Mouse (Mus musculus) heart, embryonic 14.5 days (tissue): ENCODE measurements at regions not wholly inside any gene's neighbourhood (a gene's known extent, or its start where the extent isn't known, plus 50 kb on each side); places are given as distances from the start of the nearest gene placed in this dataset.

Experiments
- ATAC-seq: fragments of 200-750 bp; cut with Nextera tagmentation; 2 replicates; pipeline ENCODE4 v1.8.0; 2017; ENCODE audit warnings: low read depth, moderate TSS enrichment; ENCODE audit not compliant: insufficient number of reproducible peaks, insufficient read depth, low FRiP score
- H3K27ac ChIP-seq, 2 experiments: fragments of 200-500 bp in 1 of 2; fragments of 300-500 bp in 1 of 2; sonication (generic) in 1 of 2; replicated peaks in 1 of 2; 2 replicates each; pipeline ENCODE4 v1.5.1; 2012 to 2014; ENCODE audit warnings: low read depth in 2 of 2, low read length in 2 of 2, control low read depth in 1 of 2, mild to moderate bottlenecking in 1 of 2, mixed read lengths in 1 of 2; ENCODE audit not compliant: control insufficient read depth in 1 of 2, insufficient read depth in 1 of 2
- H3K27me3 ChIP-seq: fragments of 300-500 bp; sonication (generic); 2 replicates; pipeline ENCODE4 v1.6.1; 2014; ENCODE audit warnings: mild to moderate bottlenecking, low read length, control low read depth; ENCODE audit not compliant: control insufficient read depth, insufficient read depth
- H3K36me3 ChIP-seq: fragments of 300-500 bp; sonication (generic); 2 replicates; pipeline ENCODE4 v1.6.1; 2014; ENCODE audit warnings: mild to moderate bottlenecking, control low read depth, low read length, mixed read lengths; ENCODE audit not compliant: control insufficient read depth, insufficient read depth
- H3K4me1 ChIP-seq, 2 experiments: fragments of 200-500 bp in 1 of 2; fragments of 300-500 bp in 1 of 2; sonication (generic) in 1 of 2; 2 replicates each; pipeline ENCODE4 v1.6.1; 2012 to 2014; ENCODE audit warnings: low read length in 2 of 2, control low read depth in 1 of 2, mixed read lengths in 1 of 2; ENCODE audit not compliant: control insufficient read depth in 2 of 2, insufficient read depth in 2 of 2
- H3K4me2 ChIP-seq: fragments of 300-500 bp; sonication (generic); 2 replicates; pipeline ENCODE4 v1.6.1; 2014; ENCODE audit warnings: mild to moderate bottlenecking, low read length
- H3K4me3 ChIP-seq, 2 experiments: fragments of 200-500 bp in 1 of 2; fragments of 300-500 bp in 1 of 2; sonication (generic) in 1 of 2; 2 replicates each; pipeline ENCODE4 v1.5.1; 2012 to 2014; ENCODE audit warnings: low read length in 2 of 2, mild to moderate bottlenecking in 2 of 2, control low read depth in 1 of 2, low read depth in 1 of 2, moderate library complexity in 1 of 2; ENCODE audit not compliant: control insufficient read depth in 1 of 2, insufficient read depth in 1 of 2
- H3K9ac ChIP-seq: fragments of 300-500 bp; sonication (generic); 2 replicates; pipeline ENCODE4 v1.6.1; 2014; ENCODE audit warnings: mild to moderate bottlenecking, low read length
- H3K9me3 ChIP-seq: fragments of 300-500 bp; sonication (generic); 2 replicates; pipeline ENCODE4 v1.6.1; 2016; ENCODE audit warnings: low read length, control low read depth; ENCODE audit not compliant: control insufficient read depth
- WGBS: fragments of 180-500 bp; shearing (Covaris S2); extraction: QIAGEN DNeasy Blood & Tissue Kit; methylation state at CpG from one replicate; pipeline ENCODE4 v1.1.7; 2014; 5-methylcytosine and 5-hydroxymethylcytosine counted together

DNA sequence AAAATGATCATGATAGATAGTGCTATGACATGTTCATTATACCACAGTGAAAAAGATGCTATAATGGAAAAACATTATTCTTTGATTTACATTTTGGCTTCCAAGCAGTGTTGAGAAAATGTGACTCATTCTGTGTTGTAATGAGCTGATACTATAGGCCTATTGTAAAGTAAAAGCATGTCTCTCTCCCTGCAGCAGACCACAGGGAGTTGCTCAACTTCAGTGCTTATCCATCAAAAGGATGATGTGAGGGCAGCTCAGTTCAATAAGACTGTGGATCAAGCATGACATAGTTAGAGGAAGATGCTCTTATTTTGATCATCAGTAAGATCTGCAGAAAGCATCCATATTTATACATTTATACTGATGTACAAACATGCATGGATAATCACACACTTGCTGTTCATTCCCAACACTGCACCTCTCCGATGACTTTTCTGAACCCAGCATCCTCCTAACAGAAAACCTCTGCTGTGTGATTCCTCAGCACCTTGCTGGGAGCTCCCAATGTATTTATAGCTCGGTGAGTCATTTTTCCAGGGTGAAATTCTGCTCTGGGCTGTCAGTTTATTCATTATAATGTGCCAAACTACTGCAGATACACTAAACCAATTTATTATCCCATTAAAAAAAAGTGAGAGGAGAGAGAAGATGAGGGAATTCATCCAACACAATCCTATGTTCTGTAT, 224.8 kb upstream of the Ptchd4 start:
- Histone ChIP-seq H3K4me2 (no peak overlapping the region), H3K27me3 (no peaks in the 10 kb centered on the region), H3K36me3 (no peaks in the 10 kb centered on the region), H3K27ac (no peak overlapping the region), H3K9ac (no peak overlapping the region), H3K4me3 (no peak overlapping the region), H3K9me3 (no peaks in the 10 kb centered on the region), H3K4me1 (no peaks in the 10 kb centered on the region)
- ATAC-seq = no peak
- WGBS = 53% methylated on average over 2 of the region's 2 CpGs

DNA sequence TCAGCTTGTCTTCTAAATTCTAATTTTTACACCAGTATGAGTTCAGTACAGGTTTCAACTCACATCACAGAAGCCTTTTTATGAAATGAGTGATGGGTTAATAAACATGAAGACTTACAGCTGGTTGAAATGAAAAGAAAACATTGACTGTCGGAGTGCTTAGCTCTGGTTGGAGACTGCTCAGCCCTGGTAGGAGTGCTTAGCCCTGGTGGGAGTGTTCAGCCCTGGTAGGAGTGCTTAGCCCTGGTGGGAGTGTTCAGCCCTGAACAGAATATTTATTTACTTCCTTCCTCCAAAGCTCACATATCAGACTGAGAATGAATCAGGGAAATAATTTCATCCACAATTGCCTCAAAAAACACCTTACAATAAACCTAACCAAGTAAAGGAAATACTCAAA, 202.1 kb upstream of the Ptchd4 start:
- H3K27me3 ChIP-seq = no peaks in the 10 kb centered on the region
- H3K9ac ChIP-seq = no peak overlapping the region
- ATAC-seq = no peak
- H3K9me3 ChIP-seq = no peaks in the 10 kb centered on the region
- 63% methylated on average over 1 of the region's 1 CpGs for WGBS
- no peak overlapping the region for H3K27ac ChIP-seq
- no peaks in the 10 kb centered on the region for H3K4me1 ChIP-seq
- H3K36me3 ChIP-seq = no peaks in the 10 kb centered on the region
- no peak overlapping the region for H3K4me3 ChIP-seq
- H3K4me2 ChIP-seq = no peak overlapping the region

DNA sequence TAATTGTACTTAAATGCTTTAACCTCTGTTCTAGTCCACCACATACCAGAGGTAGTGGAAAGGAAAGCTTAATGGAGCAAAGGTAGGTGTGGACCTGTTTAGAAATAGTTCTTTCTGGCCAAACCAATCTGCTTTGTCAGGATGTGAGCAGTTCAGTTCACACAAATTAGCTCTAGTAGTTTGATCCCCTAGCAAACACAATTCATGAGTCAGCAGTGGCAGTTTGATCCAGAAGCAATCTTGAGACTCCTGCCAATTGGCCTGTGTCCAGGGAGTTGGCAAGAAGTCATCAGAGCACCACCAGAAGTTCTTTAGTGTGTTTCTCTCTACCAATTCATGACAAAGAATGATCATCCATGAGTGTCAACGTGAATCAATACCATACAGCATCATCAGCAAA, 195.0 kb upstream of the Ptchd4 start:
- H3K9ac ChIP-seq = no peak overlapping the region
- no peaks in the 10 kb centered on the region for H3K36me3 ChIP-seq
- no peak overlapping the region for H3K27ac ChIP-seq
- H3K9me3 ChIP-seq = no peaks in the 10 kb centered on the region
- no peaks in the 10 kb centered on the region for H3K27me3 ChIP-seq
- H3K4me3 ChIP-seq = no peak overlapping the region
- no peaks in the 10 kb centered on the region for H3K4me1 ChIP-seq
- no peak overlapping the region for H3K4me2 ChIP-seq
- ATAC-seq = no peak
- whole genome bisulfite sequencing = 89% methylated on average over 1 of the region's 1 CpGs

DNA sequence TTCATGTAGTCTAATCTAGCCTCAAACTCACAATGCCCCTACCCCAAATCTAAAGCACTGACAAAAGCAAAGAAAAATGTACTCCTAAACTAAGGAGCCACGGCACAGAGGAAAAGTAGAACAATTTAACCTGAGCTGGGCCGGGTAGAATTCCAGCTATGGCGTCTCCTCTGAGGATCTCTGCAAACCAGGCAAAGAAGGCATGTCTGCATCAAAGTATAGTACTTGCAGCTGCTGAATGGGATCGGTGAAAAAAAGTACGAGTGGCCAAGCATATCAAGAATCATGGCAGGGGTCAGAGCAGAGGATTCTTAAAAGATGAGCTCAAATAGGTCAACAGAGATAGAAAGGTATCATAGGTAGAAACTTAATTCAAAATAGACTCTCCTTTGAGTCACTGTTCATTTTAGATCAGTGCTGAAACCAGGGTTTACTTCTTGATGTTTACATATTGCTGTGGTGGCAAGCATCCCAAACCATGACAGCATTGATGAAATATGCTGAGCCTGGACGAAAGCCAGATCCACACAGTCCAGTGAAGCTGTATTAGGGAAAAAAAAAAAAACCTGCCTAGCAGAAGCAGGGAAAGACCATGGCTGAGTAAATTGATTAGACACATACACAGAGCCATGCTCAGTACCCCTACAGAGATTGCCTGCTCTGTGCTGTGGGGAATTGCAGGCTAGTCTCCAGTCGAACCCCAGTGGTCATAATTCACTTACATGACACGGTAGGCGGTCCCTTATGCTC, 189.1 kb upstream of the Ptchd4 start:
- no peak overlapping the region for H3K9ac ChIP-seq
- H3K4me3 ChIP-seq = no peak overlapping the region
- H3K27me3 ChIP-seq = no peaks in the 10 kb centered on the region
- WGBS = 53% methylated on average over 9 of the region's 9 CpGs
- H3K9me3 ChIP-seq = no peaks in the 10 kb centered on the region
- ATAC-seq = peak; percentile 43; the same call in 1 of the 2 replicates
- H3K36me3 ChIP-seq = no peaks in the 10 kb centered on the region
- H3K4me1 ChIP-seq = no peaks in the 10 kb centered on the region
- 0 out of 2 replicates have a peak overlapping the region, but pooled peaks have one; percentile 8 for H3K4me2 ChIP-seq
- H3K27ac ChIP-seq = no peak overlapping the region

DNA sequence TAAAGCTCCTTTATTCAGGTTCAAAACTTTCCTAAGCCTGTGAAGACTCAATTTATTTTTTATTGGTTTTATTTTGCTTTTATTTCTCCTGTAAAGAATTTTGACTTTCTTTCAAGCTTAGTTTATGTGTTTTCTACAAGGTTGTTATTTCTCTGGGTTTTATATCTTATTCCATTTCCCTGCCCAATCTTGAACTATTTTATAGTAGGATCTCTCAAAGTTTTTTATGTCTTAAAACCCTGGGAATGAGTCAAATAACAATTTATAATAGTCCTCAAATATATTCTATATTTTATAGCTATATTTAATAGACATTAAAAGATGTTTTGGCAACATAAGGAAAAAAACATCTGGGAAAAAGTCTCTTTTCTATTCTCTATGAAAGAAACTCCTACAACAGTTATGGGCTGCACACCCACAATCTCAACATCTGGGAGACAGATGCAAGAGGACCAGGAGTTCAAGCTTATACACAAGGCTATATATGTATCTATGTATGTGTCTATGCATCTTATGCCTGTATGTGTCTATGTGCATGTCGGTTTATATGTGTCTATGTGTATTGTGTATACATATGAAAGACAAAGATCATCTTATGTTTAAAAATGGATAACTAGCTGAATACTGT, 146.2 kb upstream of the Ptchd4 start:
- Histone ChIP-seq H3K27ac (no peak overlapping the region), H3K4me3 (no peak overlapping the region), H3K36me3 (no peaks in the 10 kb centered on the region), H3K4me1 (no peaks in the 10 kb centered on the region), H3K9me3 (no peaks in the 10 kb centered on the region), H3K9ac (no peak overlapping the region), H3K27me3 (no peaks in the 10 kb centered on the region), H3K4me2 (no peak overlapping the region)
- WGBS = 79% methylated on average over 1 of the region's 1 CpGs
- no peak for ATAC-seq

DNA sequence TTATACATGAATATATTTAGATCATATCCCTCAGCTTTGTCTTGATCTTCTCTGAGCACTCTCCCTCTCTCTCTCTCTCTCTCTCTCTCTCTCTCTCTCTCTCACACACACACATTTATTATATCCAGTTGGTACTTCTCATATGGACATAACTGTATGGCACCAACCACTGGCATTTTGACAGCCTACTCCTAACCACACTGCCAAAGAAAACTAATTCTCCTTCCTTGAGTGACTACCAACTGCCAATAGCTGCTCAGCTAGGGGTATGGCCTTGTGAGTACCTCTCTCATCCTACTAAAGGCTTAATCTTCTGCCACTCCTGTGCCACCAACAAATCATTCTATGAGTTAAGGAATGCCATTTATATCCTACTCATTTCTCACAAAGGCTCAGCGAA, 127.2 kb upstream of the Ptchd4 start:
- 81% methylated on average over 1 of the region's 1 CpGs for WGBS
- no peak for ATAC-seq
- Histone ChIP-seq H3K4me2 (no peak overlapping the region), H3K9ac (no peak overlapping the region), H3K4me3 (no peak overlapping the region), H3K9me3 (no peaks in the 10 kb centered on the region), H3K4me1 (no peaks in the 10 kb centered on the region), H3K27ac (no peak overlapping the region), H3K27me3 (no peaks in the 10 kb centered on the region), H3K36me3 (no peaks in the 10 kb centered on the region)

DNA sequence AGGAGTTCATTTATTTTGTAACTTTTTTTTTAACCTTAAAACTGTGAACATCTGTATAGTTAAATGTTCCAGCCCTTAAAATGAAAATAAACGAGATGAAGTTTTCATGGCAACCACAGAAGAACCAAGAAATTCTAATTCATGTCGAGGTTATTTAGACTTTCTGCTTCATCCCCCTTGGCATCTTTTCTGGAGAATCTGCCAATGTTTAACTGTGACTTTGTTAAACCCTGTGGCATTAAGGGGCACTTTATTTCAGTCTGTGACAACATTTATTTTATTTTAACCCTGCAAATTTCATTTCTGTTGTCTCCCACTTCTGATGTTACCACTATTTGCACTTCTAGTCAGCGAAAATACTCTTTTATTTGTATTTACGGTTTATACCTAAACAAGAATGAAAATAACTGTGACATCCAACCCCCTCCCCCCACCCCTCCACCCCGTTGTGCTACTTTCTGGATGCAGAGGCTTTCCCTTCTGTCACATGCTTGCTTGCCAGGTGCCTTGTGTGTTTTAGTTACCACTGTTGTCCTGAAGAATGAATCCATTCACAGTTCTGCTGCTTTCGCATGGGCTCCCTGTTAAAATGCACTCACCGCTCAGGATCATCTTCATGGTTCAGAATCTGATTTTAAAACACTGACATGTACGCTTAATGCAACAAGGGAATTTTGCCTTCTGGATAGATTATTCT, 125.4 kb upstream of the Ptchd4 start:
- no peaks in the 10 kb centered on the region for H3K9me3 ChIP-seq
- 73% methylated on average over 8 of the region's 8 CpGs for WGBS

More for the DNA sequence above, 125.4 kb upstream of the Ptchd4 start:
- no peak overlapping the region for H3K9ac ChIP-seq
- ATAC-seq = no peak
- H3K4me1 ChIP-seq = no peaks in the 10 kb centered on the region
- H3K4me2 ChIP-seq = no peak overlapping the region
- no peak overlapping the region for H3K4me3 ChIP-seq
- no peaks in the 10 kb centered on the region for H3K36me3 ChIP-seq
- no peaks in the 10 kb centered on the region for H3K27me3 ChIP-seq
- H3K27ac ChIP-seq = no peak overlapping the region
